Mouse (Mus musculus) ES-E14 (cell line): Measurements from ENCODE around the gene Arhgap1.

Experiments
- HCFC1 ChIP-seq: IDR thresholded peaks from 2 replicates; pipeline ENCODE4 v1.6.1; 2012; ENCODE audit warnings: low read length, inconsistent platforms, borderline replicate concordance; ENCODE audit not compliant: insufficient read depth
- ZNF384 ChIP-seq: IDR thresholded peaks from 2 replicates; pipeline ENCODE4 v1.6.1; 2012; ENCODE audit warnings: low read depth, low read length, inconsistent platforms

DNA sequence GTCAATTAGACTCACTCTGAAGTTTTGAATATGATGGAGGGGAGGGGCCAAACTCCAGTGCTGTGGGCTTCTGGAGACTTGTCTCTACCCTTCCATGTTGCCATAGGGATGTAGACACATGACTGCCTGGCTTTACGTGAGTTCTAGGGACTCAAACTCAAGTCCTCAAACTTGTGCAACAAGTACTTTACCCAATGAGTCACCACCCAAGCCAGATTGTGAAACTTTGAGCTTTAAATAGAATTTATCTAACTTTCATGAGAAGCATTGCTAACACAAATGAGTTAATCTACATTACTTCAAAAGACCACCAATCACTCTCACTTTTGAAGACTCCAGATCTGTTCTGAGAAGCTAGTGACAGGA lies 46.5 kb downstream of the Arhgap1 start:
- no peak for TF ChIP-seq ZNF384
- no peak for TF ChIP-seq HCFC1
